Mouse (Mus musculus): Measurements from ENCODE around the gene Cpz.

GRCm38 (mm10) chr5:35531586-35531985 lies 6.1 kb upstream of the Cpz start:
- TF ChIP-seq CTCF (IDR thresholded peaks at IDR 0.05; ENCODE audit: borderline replicate concordance, control insufficient read depth, extremely low read depth, insufficient read depth, low read length, poor library complexity) (0 out of 2 replicates have a peak, but pooled peaks have one; percentile 17), POLR2A (IDR thresholded peaks at IDR 0.05; ENCODE audit: control insufficient read depth, extremely low read depth, insufficient read depth, low read length, poor library complexity) (no peak)
